Mouse (Mus musculus) heart, embryonic 14.5 days (tissue): ENCODE data around the gene Acad9. TPM values are rescaled to one million over a fixed set of nuclear protein-coding genes. Genes with fewer than 3 reads are reported as not detected.
"Not testable (repeated sequence)": the region's sequence is repeated elsewhere in the genome, so short reads cannot be mapped to it uniquely, and the experiment has no call there.

ENCODE experiments used
- ATAC-seq: fragments of 200-750 bp; cut with Nextera tagmentation; 2 replicates; pipeline ENCODE4 v1.8.0; 2017; ENCODE audit warnings: low read depth, moderate TSS enrichment; ENCODE audit not compliant: insufficient number of reproducible peaks, insufficient read depth, low FRiP score
- H3K27ac ChIP-seq, 2 experiments: fragments of 200-500 bp in 1 of 2; fragments of 300-500 bp in 1 of 2; sonication (generic) in 1 of 2; replicated peaks in 1 of 2; 2 replicates each; pipeline ENCODE4 v1.5.1; 2012 to 2014; ENCODE audit warnings: low read depth in 2 of 2, low read length in 2 of 2, control low read depth in 1 of 2, mild to moderate bottlenecking in 1 of 2, mixed read lengths in 1 of 2; ENCODE audit not compliant: control insufficient read depth in 1 of 2, insufficient read depth in 1 of 2
- H3K27me3 ChIP-seq: fragments of 300-500 bp; sonication (generic); 2 replicates; pipeline ENCODE4 v1.6.1; 2014; ENCODE audit warnings: mild to moderate bottlenecking, low read length, control low read depth; ENCODE audit not compliant: control insufficient read depth, insufficient read depth
- H3K36me3 ChIP-seq: fragments of 300-500 bp; sonication (generic); 2 replicates; pipeline ENCODE4 v1.6.1; 2014; ENCODE audit warnings: mild to moderate bottlenecking, control low read depth, low read length, mixed read lengths; ENCODE audit not compliant: control insufficient read depth, insufficient read depth
- H3K4me1 ChIP-seq, 2 experiments: fragments of 200-500 bp in 1 of 2; fragments of 300-500 bp in 1 of 2; sonication (generic) in 1 of 2; 2 replicates each; pipeline ENCODE4 v1.6.1; 2012 to 2014; ENCODE audit warnings: low read length in 2 of 2, control low read depth in 1 of 2, mixed read lengths in 1 of 2; ENCODE audit not compliant: control insufficient read depth in 2 of 2, insufficient read depth in 2 of 2
- H3K4me2 ChIP-seq: fragments of 300-500 bp; sonication (generic); 2 replicates; pipeline ENCODE4 v1.6.1; 2014; ENCODE audit warnings: mild to moderate bottlenecking, low read length
- H3K4me3 ChIP-seq, 2 experiments: fragments of 200-500 bp in 1 of 2; fragments of 300-500 bp in 1 of 2; sonication (generic) in 1 of 2; 2 replicates each; pipeline ENCODE4 v1.5.1; 2012 to 2014; ENCODE audit warnings: low read length in 2 of 2, mild to moderate bottlenecking in 2 of 2, control low read depth in 1 of 2, low read depth in 1 of 2, moderate library complexity in 1 of 2; ENCODE audit not compliant: control insufficient read depth in 1 of 2, insufficient read depth in 1 of 2
- H3K9ac ChIP-seq: fragments of 300-500 bp; sonication (generic); 2 replicates; pipeline ENCODE4 v1.6.1; 2014; ENCODE audit warnings: mild to moderate bottlenecking, low read length
- H3K9me3 ChIP-seq: fragments of 300-500 bp; sonication (generic); 2 replicates; pipeline ENCODE4 v1.6.1; 2016; ENCODE audit warnings: low read length, control low read depth; ENCODE audit not compliant: control insufficient read depth
- WGBS: fragments of 180-500 bp; shearing (Covaris S2); extraction: QIAGEN DNeasy Blood & Tissue Kit; methylation state at CpG from one replicate; pipeline ENCODE4 v1.1.7; 2014; 5-methylcytosine and 5-hydroxymethylcytosine counted together
- polyA plus RNA-seq: library from polyadenylated mRNA; unstranded; fragments of >200 nt; fragmentation: Nextera tagmentation; extraction: Ambion mirVana; gene quantifications from 2 replicates; pipeline ENCODE4 v1.2.1, GENCODE M21; 2014

Acad9 gene
- polyA plus RNA-seq, 1 experiment from 2014 or later: 88.3 TPM

- no peak for ATAC-seq
- peaks cover 91% of the 10 kb centered on the region for H3K36me3 ChIP-seq
- 84% methylated on average over 9 of the region's 9 CpGs for WGBS
- no peak overlapping the region for H3K27ac ChIP-seq
- no peak overlapping the region for H3K4me2 ChIP-seq
- no peak overlapping the region for H3K4me3 ChIP-seq
- H3K27me3 ChIP-seq: no peaks in the 10 kb centered on the region
- H3K9me3 ChIP-seq: no peaks in the 10 kb centered on the region
- no peak overlapping the region for H3K9ac ChIP-seq
- H3K4me1 ChIP-seq: no peaks in the 10 kb centered on the region
Observed at GRCm38 (mm10) chr3:36087591-36087990, 21.8 kb downstream of the Acad9 start.

GRCm38 (mm10) chr3:36095371-36095770 lies 29.6 kb downstream of the Acad9 start:
- no peaks in the 10 kb centered on the region for H3K27me3 ChIP-seq
- H3K9me3 ChIP-seq: no peaks in the 10 kb centered on the region
- no peak overlapping the region for H3K9ac ChIP-seq
- ATAC-seq: no peak
- no peak overlapping the region for H3K4me2 ChIP-seq
- H3K36me3 ChIP-seq: peaks cover 16% of the 10 kb centered on the region
- H3K27ac ChIP-seq: no peak overlapping the region
- H3K4me1 ChIP-seq: no peaks in the 10 kb centered on the region
- H3K4me3 ChIP-seq: no peak overlapping the region
- WGBS: 84% methylated on average over 2 of the region's 2 CpGs

- Histone ChIP-seq H3K9ac (no peak overlapping the region), H3K4me3 (no peak overlapping the region)
Observed at GRCm38 (mm10) chr3:36116076-36116475, 50.3 kb downstream of the Acad9 start.

GRCm38 (mm10) chr3:36119684-36120548 lies 54.1 kb downstream of the Acad9 start:
- Histone ChIP-seq H3K27me3 (no peaks in the 10 kb centered on the region), H3K4me1 (no peaks in the 10 kb centered on the region), H3K9me3 (no peaks in the 10 kb centered on the region), H3K36me3 (no peaks in the 10 kb centered on the region), H3K9ac (no peak overlapping the region), H3K27ac (no peak overlapping the region), H3K4me2 (no peak overlapping the region), H3K4me3 (no peak overlapping the region)
- no peak for ATAC-seq

More at GRCm38 (mm10) chr3:36116076-36116475, 50.3 kb downstream of the Acad9 start:
- no peak for ATAC-seq
- H3K27me3 ChIP-seq: no peaks in the 10 kb centered on the region
- H3K4me2 ChIP-seq: no peak overlapping the region
- no peak overlapping the region for H3K27ac ChIP-seq
- H3K4me1 ChIP-seq: no peaks in the 10 kb centered on the region
- no peaks in the 10 kb centered on the region for H3K9me3 ChIP-seq
- no peaks in the 10 kb centered on the region for H3K36me3 ChIP-seq
- WGBS: 79% methylated on average over 4 of the region's 4 CpGs

- not testable (repeated sequence) for H3K4me1 ChIP-seq, H3K4me3 ChIP-seq, H3K9ac ChIP-seq, H3K36me3 ChIP-seq, ATAC-seq, H3K4me2 ChIP-seq, H3K27me3 ChIP-seq, H3K9me3 ChIP-seq, H3K27ac ChIP-seq
- 81% methylated on average over 9 of the region's 9 CpGs for WGBS
Observed at GRCm38 (mm10) chr3:36126176-36126575, 60.4 kb downstream of the Acad9 start.

- no peaks in the 10 kb centered on the region for H3K4me1 ChIP-seq
- H3K27ac ChIP-seq: no peak overlapping the region
- no peak for ATAC-seq
Observed at GRCm38 (mm10) chr3:36136152-36136551, 70.4 kb downstream of the Acad9 start.

GRCm38 (mm10) chr3:36137560-36137959 lies 71.8 kb downstream of the Acad9 start:
- ATAC-seq: no peak
- Histone ChIP-seq H3K36me3 (no peaks in the 10 kb centered on the region), H3K4me2 (no peak overlapping the region), H3K4me1 (no peaks in the 10 kb centered on the region), H3K9ac (no peak overlapping the region), H3K9me3 (no peaks in the 10 kb centered on the region), H3K27ac (no peak overlapping the region), H3K4me3 (no peak overlapping the region), H3K27me3 (no peaks in the 10 kb centered on the region)
- 45% methylated on average over 2 of the region's 2 CpGs for WGBS

More at GRCm38 (mm10) chr3:36136152-36136551, 70.4 kb downstream of the Acad9 start:
- no peaks in the 10 kb centered on the region for H3K36me3 ChIP-seq
- no peak overlapping the region for H3K4me2 ChIP-seq
- H3K9ac ChIP-seq: no peak overlapping the region
- H3K4me3 ChIP-seq: no peak overlapping the region
- no peaks in the 10 kb centered on the region for H3K27me3 ChIP-seq
- no peaks in the 10 kb centered on the region for H3K9me3 ChIP-seq
